Mouse (Mus musculus) layer of hippocampus, adult 9-10 months (tissue): Measurements from ENCODE around the gene Gm2075.
"Not testable (repeated sequence)": the region's sequence is repeated elsewhere in the genome, so short reads cannot be mapped to it uniquely, and the experiment has no call there.

Source experiments
- DNase-seq: peaks from one replicate; pipeline ENCODE4 v3.0.0; 2022; ENCODE audit warnings: low spot score

Gene Gm2075

GRCm38 (mm10) chr12:88011548-88011947 lies at the start of gene Gm2075:
Gene Gm2075 (plus strand): TSS chr12:88011848.
- DNase-seq = not testable (repeated sequence)

DNA sequence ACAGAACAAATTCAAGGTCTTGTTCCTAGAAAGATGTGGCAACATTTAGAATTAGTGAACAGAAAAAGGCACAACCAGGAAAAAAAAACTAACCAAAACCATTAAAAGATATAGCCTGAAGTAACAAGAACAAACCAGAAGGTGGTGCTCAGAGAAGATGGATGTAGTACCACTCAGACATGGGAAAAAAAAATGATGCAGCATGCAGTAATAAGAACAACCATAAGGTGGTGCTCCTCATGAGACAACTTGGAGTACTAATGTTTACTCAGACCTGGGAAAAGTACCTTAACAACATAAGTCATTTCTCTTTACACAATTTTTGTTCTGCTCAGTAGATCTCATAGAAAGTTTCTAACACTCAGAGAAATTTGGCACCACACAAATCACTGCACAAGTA lies 27.6 kb upstream of the Gm2075 start:
- DNase-seq = not testable (repeated sequence)

GRCm38 (mm10) chr12:88004118-88004517 lies 7.5 kb upstream of the Gm2075 start:
- DNase-seq = not testable (repeated sequence)

DNA sequence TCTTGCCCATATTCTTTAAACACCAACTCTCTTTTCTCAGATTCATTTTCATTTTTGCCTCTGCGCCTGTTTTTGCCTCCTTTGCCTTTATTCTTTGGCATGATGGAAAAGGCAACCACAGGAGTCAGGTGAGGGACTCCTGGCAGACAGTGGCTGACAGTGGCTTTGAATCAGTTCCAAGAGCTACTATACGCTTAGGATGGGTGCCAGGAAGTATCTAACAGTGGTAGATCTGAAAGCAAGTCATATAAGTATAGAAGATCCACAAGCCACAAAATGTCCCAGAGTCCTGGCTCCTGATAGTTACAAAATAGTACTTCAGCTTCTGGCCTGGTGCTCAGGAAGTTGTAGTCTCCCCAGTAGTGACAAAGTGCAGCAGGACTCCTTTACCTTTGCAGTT lies 7.0 kb downstream of the Gm2075 start, which contains the start of gene Gm6803:
TSS of gene Gm6803 (minus strand) at position 101 of the 400 bp plus-strand sequence.
- not testable (repeated sequence) for DNase-seq

DNA sequence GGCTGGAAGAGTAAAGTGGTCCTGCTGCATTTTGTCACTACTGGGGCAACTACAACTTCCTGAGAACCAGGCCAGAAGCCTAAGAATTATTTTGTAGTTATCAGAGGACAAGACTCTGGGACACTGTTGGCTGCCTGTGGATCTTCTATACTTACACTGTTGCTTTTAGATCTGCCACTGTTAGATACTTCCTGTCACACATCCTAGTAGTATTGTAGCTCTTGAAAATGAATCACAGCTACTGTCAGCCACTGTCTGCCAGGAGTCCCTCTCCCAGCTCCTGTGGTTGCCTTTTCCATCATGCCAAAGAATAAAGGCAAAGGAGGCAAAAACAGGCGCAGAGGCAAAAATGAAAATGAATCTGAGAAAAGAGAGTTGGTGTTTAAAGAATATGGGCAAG lies 15.1 kb downstream of the Gm2075 start, which contains the start of gene Gm2056:
TSS of gene Gm2056 (plus strand) at position 301 of the 400 bp plus-strand sequence.
- not testable (repeated sequence) for DNase-seq

DNA sequence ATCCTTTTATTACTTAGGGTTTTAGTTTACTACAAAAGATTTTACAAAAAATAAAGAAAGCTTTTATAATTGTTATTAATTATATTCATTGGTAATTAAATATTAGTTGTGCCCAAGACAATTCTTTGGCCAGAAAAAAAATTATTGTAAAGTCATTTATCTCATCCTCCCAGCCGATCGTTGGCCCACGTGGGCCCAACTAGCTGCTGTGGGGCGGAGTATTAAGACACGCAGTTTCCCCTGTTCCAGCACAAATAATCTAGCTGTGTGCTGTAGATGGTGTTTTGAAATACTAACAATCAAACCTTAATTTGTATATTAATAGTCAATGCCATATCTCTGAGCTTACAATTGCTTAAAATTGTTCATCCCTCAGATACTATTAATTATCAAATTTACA lies 20.6 kb downstream of the Gm2075 start:
- not testable (repeated sequence) for DNase-seq

DNA sequence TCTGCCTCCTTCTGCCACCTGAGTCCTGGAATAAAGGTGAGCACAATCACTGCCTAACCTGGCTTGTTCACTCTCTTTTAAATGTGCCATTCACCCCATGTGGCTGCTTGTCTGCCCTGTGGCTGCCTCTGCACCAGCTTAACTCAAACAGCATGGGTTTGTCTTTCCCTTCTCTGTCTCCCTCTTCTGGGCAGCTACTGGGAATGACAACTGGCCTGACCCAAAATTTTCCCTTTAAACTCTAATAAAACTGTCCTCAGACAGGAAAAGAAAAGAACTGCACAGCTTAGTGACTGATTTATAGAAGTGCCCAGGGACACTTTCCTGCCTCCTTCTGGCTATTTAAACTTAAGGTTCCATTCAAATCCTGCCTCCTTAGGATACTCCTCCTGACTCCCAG lies 27.4 kb downstream of the Gm2075 start:
- DNase-seq = not testable (repeated sequence)

GRCm38 (mm10) chr12:88039703-88040102 lies 28.1 kb downstream of the Gm2075 start:
- not testable (repeated sequence) for DNase-seq

- DNase-seq = not testable (repeated sequence)
These were observed 33.6 kb downstream of the Gm2075 start for GRCm38 (mm10) chr12:88045226-88045625.
